In genomic region chr14:34588498-34588897, GRCm38 (mm10) we compare ENCODE assay signal across 10 mouse cellular contexts. TPM values are rescaled to one million over a fixed set of nuclear protein-coding genes. Genes with fewer than 3 reads are reported as not detected.
DNase-seq lines count a peak whose midpoint lies in the region; ATAC-seq and TF ChIP-seq lines count a peak whose summit lies in the region.
"Had no signal": no experiment of that assay in that cellular context is flagged by ENCODE, and none has a peak within 500 bp of the region (broad histone marks: within the 10 kb centered on the region; RNA-seq: fewer than 3 reads in every experiment).

Gene Ldb3 (minus strand): TSS chr14:34588682.

- H3K9me3 ChIP-seq in hindbrain, embryonic 12.5 days (replicated peaks), result no peaks in the 10 kb centered on the region
- H3K9me3 ChIP-seq: embryonic facial prominence, embryonic 12.5 days; hindbrain, embryonic 10.5 days; megakaryocyte, embryonic 14.5 days had no signal

- H3K4me1 ChIP-seq in thymus, adult 2 months (replicated peaks; ENCODE audit: control insufficient read depth, insufficient read depth, low read length), result no peaks in the 10 kb centered on the region
- 0 out of 2 replicates have a peak, but pooled peaks cover 3% of the 10 kb centered on the region for H3K4me1 ChIP-seq in hindbrain, embryonic 12.5 days

- no peak within 1 kb of the TSS for H3K9ac ChIP-seq in hindbrain, embryonic 12.5 days
- H3K9ac ChIP-seq: embryonic facial prominence, embryonic 12.5 days had no signal

- WGBS in thymus, adult 2 months, result 85% methylated on average over 8 of the region's 8 CpGs
- 70% methylated on average over 8 of the region's 8 CpGs for WGBS in hindbrain, embryonic 12.5 days

- no peak for DNase-seq in thymus, adult 2 months
- DNase-seq in thymus, postnatal 36 days, result no peak
- peak; percentile 84 for DNase-seq in gastrocnemius, postnatal 25 days
- DNase-seq in heart, postnatal 25 days (ENCODE audit: low spot score), result peak; percentile 63
- no peak for DNase-seq in right cerebral cortex, postnatal 14 days
- DNase-seq in cerebellum, postnatal 14 days, result no peak

- H3K27me3 ChIP-seq in thymus, adult 2 months (ENCODE audit: control insufficient read depth, insufficient read depth, low read length), result no peaks in the 10 kb centered on the region
- no peaks in the 10 kb centered on the region for H3K27me3 ChIP-seq in hindbrain, embryonic 12.5 days
- H3K27me3 ChIP-seq: embryonic facial prominence, embryonic 12.5 days had no signal

- no peak for TF ChIP-seq CTCF in thymus, adult 2 months (IDR thresholded peaks at IDR 0.05; ENCODE audit: borderline replicate concordance, control insufficient read depth, extremely low read depth, insufficient read depth, low read length, poor library complexity)

- TF ChIP-seq POLR2A in thymus, adult 2 months (IDR thresholded peaks at IDR 0.05; ENCODE audit: control insufficient read depth, extremely low read depth, insufficient read depth, low read length, poor library complexity), result no peak

- ATAC-seq in hindbrain, embryonic 12.5 days (ENCODE audit: low FRiP score), result no peak

- H3K36me3 ChIP-seq in thymus, adult 2 months (ENCODE audit: control insufficient read depth, insufficient read depth, low read length), result no peaks in the 10 kb centered on the region
- no peaks in the 10 kb centered on the region for H3K36me3 ChIP-seq in hindbrain, embryonic 12.5 days
- H3K36me3 ChIP-seq: embryonic facial prominence, embryonic 12.5 days; hindbrain, embryonic 10.5 days had no signal

- no peak within 1 kb of the TSS for H3K4me3 ChIP-seq in thymus, adult 2 months (ENCODE audit: control insufficient read depth, insufficient read depth, low read length)
- H3K4me3 ChIP-seq in hindbrain, embryonic 12.5 days, result no peak within 1 kb of the TSS
- H3K4me3 ChIP-seq: embryonic facial prominence, embryonic 12.5 days; hindbrain, embryonic 10.5 days; megakaryocyte, embryonic 14.5 days had no signal

- no peak within 1 kb of the TSS for H3K4me2 ChIP-seq in hindbrain, embryonic 12.5 days (replicated peaks)
- H3K4me2 ChIP-seq: embryonic facial prominence, embryonic 12.5 days had no signal

- H3K27ac ChIP-seq in thymus, adult 2 months (ENCODE audit: control insufficient read depth, insufficient read depth, low read length), result no peak within 1 kb of the TSS
- no peak within 1 kb of the TSS for H3K27ac ChIP-seq in hindbrain, embryonic 12.5 days
- H3K27ac ChIP-seq: embryonic facial prominence, embryonic 12.5 days; hindbrain, embryonic 10.5 days had no signal

- intact Hi-C loops in heart, postnatal 25 days (cut with DNase I), result no loop called here

RNA-seq across cellular contexts. Expression of gene Ldb3, which starts in this region (rescaled TPM):
- 6.6 and 63.0 TPM in 2 replicates for polyA plus RNA-seq in thymus, adult 2 months (2012; rRNA removed)
- total RNA-seq in gastrocnemius, postnatal 25 days (2021), result 1,000 to 10,000 TPM; 2,264 to 2,912 TPM
- 1,000 to 10,000 TPM; 1,007 to 1,096 TPM for total RNA-seq in heart, postnatal 25 days (2021)
- 0.22 and 1.9 TPM in 2 replicates for polyA plus RNA-seq in hindbrain, embryonic 12.5 days (2016; fragmentation: Nextera tagmentation; extraction: Ambion mirVana)

Comparison
In these comparisons a context has a peak if more than half of its experiments do, and no peak if none do; other contexts are left out.
1. DNase-seq: peak in gastrocnemius, postnatal 25 days (single experiment) and heart, postnatal 25 days (single experiment); none in thymus, adult 2 months (single experiment), thymus, postnatal 36 days (0 of 2), right cerebral cortex, postnatal 14 days (single experiment) and cerebellum, postnatal 14 days (0 of 2).